Mouse (Mus musculus) hindbrain, postnatal 0 days (tissue): ENCODE measurements at regions not wholly inside any gene's neighbourhood (a gene's known extent, or its start where the extent isn't known, plus 50 kb on each side); places are given as distances from the start of the nearest gene placed in this dataset.
"Not testable (repeated sequence)": the region's sequence is repeated elsewhere in the genome, so short reads cannot be mapped to it uniquely, and the experiment has no call there.

ENCODE experiments used
- ATAC-seq: fragments of 200-750 bp; cut with Nextera tagmentation; 2 replicates; pipeline ENCODE4 v1.8.0; 2017; ENCODE audit warnings: mild to moderate bottlenecking, moderate TSS enrichment, moderate library complexity
- DNase-seq: peaks from one replicate; pipeline ENCODE4 v3.0.0-alpha.2; 2015; ENCODE audit warnings: low spot score
- H3K27ac ChIP-seq: fragments of 300-500 bp; sonication (generic); 2 replicates; pipeline ENCODE4 v1.5.1; 2014; ENCODE audit warnings: mild to moderate bottlenecking
- H3K27me3 ChIP-seq: fragments of 300-500 bp; sonication (generic); 2 replicates; pipeline ENCODE4 v1.6.1; 2014; ENCODE audit warnings: low read length, mixed read lengths; ENCODE audit not compliant: insufficient read depth
- H3K36me3 ChIP-seq: fragments of 300-500 bp; sonication (generic); 2 replicates; pipeline ENCODE4 v1.6.1; 2014; ENCODE audit warnings: low read length, mixed read lengths; ENCODE audit not compliant: insufficient read depth
- H3K4me1 ChIP-seq: fragments of 300-500 bp; sonication (generic); 2 replicates; pipeline ENCODE4 v1.6.1; 2014; ENCODE audit warnings: antibody characterized with exemption, low read length, mixed read lengths; ENCODE audit not compliant: insufficient read depth
- H3K4me2 ChIP-seq: fragments of 300-500 bp; sonication (generic); 2 replicates; pipeline ENCODE4 v1.6.1; 2014; ENCODE audit warnings: low read depth, mild to moderate bottlenecking, low read length, moderate library complexity, mixed read lengths
- H3K4me3 ChIP-seq: fragments of 300-500 bp; sonication (generic); 2 replicates; pipeline ENCODE4 v1.5.1; 2014; ENCODE audit warnings: low read length
- H3K9ac ChIP-seq: fragments of 300-500 bp; sonication (generic); replicated peaks from 2 replicates; pipeline ENCODE4 v1.6.1; 2014; ENCODE audit warnings: mild to moderate bottlenecking, low read length, moderate library complexity, mixed read lengths
- H3K9me3 ChIP-seq: fragments of 300-500 bp; sonication (generic); 2 replicates; pipeline ENCODE4 v1.6.1; 2016; ENCODE audit warnings: low read length, mixed read lengths
- CTCF ChIP-seq: IDR thresholded peaks from 2 replicates; pipeline ENCODE4 v1.5.1; 2016; ENCODE audit warnings: antibody characterized with exemption, control low read depth, low read depth
- WGBS: fragments of 180-500 bp; shearing (Covaris S2); extraction: QIAGEN DNeasy Blood & Tissue Kit; methylation state at CpG from one replicate; pipeline ENCODE4 v1.1.7; 2014; 5-methylcytosine and 5-hydroxymethylcytosine counted together

- Histone ChIP-seq H3K27ac (peak overlapping the region; percentile 45; the same call in 1 of the 2 replicates), H3K4me3 (no peak overlapping the region), H3K36me3 (no peaks in the 10 kb centered on the region), H3K9ac (no peak overlapping the region), H3K9me3 (no peaks in the 10 kb centered on the region), H3K27me3 (no peaks in the 10 kb centered on the region), H3K4me1 (peaks cover 8% of the 10 kb centered on the region; the same call in 1 of the 2 replicates), H3K4me2 (no peak overlapping the region)
- peak; percentile 44 for TF ChIP-seq CTCF
- peak; percentile 96 for ATAC-seq
- DNase-seq = peak; percentile 80
- WGBS = 11% methylated on average over 3 of the region's 3 CpGs
These were observed 339.4 kb downstream of the Tm4sf1 start for GRCm38 (mm10) chr3:56962248-56963013.

GRCm38 (mm10) chr3:56956978-56957377 is 344.8 kb downstream of the Tm4sf1 start:
- Histone ChIP-seq H3K9ac (no peak overlapping the region), H3K36me3 (no peaks in the 10 kb centered on the region), H3K27ac (no peak overlapping the region), H3K27me3 (no peaks in the 10 kb centered on the region), H3K4me2 (no peak overlapping the region), H3K9me3 (no peaks in the 10 kb centered on the region), H3K4me3 (no peak overlapping the region), H3K4me1 (peaks cover 6% of the 10 kb centered on the region; the same call in 1 of the 2 replicates)
- 80% methylated on average over 2 of the region's 2 CpGs for WGBS
- no peak for DNase-seq
- no peak for TF ChIP-seq CTCF
- no peak for ATAC-seq

DNA sequence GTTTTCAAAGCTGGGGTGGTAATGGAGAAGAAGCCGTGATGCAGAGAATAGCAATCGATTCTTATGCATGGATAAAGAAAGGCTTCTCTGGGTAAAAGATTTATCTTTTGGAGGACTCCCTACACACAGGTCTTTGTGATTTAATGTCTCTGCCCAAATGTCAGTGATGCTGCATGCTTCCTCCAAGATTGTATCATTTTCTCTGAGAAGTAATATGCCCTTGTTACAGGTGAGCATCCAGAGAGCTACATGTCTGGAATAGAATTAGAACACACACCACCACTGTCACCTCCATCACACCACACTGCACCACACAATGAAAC is 346.0 kb downstream of the Tm4sf1 start:
- ATAC-seq (no peak), DNase-seq (no peak)
- no peaks in the 10 kb centered on the region for H3K9me3 ChIP-seq
- H3K27me3 ChIP-seq = no peaks in the 10 kb centered on the region
- H3K4me3 ChIP-seq = no peak overlapping the region
- TF ChIP-seq CTCF = no peak
- 20% methylated on average over 2 of the region's 2 CpGs for WGBS
- H3K9ac ChIP-seq = no peak overlapping the region
- H3K4me1 ChIP-seq = 0 out of 2 replicates have a peak, but pooled peaks cover 5% of the 10 kb centered on the region
- H3K4me2 ChIP-seq = no peak overlapping the region
- H3K27ac ChIP-seq = 0 out of 2 replicates have a peak overlapping the region, but pooled peaks have one; percentile 16
- no peaks in the 10 kb centered on the region for H3K36me3 ChIP-seq

DNA sequence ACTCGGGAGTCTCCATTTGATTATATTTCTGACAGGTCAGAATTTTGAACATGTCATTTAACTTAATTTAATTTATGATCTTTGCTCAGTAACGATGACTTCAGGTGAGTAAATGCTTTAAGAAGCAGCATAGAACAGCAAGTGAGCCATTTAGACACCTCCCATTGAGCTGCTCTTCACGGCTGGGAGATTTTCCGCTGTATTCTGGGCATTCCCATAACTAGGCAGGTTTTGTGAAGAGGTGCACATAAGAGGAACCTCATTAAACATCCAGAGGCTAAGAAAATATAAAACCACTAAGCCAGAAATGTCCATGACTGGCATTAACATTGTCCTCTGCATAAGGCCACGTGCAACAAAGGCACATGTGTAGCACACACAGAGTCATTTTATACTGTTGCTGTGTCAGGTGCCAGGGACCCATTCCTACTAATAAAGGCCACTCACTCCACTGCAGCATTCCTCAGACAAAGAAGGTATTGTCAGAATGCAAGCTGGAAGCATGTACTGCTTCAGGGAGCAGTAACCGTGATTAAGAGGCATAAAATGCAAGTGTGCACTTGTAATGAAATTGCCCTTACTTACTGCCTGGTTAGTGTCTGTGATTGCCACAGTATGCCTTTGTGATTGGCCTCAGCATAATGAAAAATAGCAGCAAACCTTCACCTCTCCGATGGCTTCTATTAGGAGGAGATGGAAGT is 346.5 kb downstream of the Tm4sf1 start:
- Histone ChIP-seq H3K27me3 (no peaks in the 10 kb centered on the region), H3K9me3 (no peaks in the 10 kb centered on the region), H3K4me2 (no peak overlapping the region), H3K9ac (no peak overlapping the region), H3K4me3 (no peak overlapping the region), H3K4me1 (0 out of 2 replicates have a peak, but pooled peaks cover 5% of the 10 kb centered on the region), H3K36me3 (no peaks in the 10 kb centered on the region), H3K27ac (0 out of 2 replicates have a peak overlapping the region, but pooled peaks have one; percentile 16)
- DNase-seq (peak; percentile 18), ATAC-seq (peak; percentile 62)
- 23% methylated on average over 7 of the region's 7 CpGs for WGBS
- TF ChIP-seq CTCF = no peak

DNA sequence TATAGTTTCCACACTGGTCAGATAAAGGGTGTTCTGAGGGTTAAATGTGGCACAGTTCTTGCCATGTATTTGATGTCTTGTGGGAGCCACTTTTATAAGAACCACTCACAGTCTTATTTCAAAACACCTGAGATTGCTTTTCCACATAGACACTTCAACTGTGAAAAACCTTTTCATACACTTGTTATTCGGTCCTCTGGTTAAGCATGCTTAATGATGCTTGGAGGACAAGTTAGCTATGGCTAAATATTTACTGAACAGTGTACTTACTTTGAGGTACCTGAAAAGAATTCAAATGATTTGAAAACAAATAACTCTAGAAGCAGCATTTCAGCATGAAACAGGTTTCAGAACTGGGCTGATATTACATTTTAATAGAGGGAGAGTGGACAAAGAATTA is 359.2 kb downstream of the Tm4sf1 start:
- H3K27me3 ChIP-seq, H3K36me3 ChIP-seq, H3K27ac ChIP-seq, H3K4me2 ChIP-seq, ATAC-seq, DNase-seq, H3K4me1 ChIP-seq, H3K4me3 ChIP-seq, H3K9me3 ChIP-seq, H3K9ac ChIP-seq: not testable (repeated sequence)
- no CpG with 5 or more reads among the region's 1 CpGs for WGBS

DNA sequence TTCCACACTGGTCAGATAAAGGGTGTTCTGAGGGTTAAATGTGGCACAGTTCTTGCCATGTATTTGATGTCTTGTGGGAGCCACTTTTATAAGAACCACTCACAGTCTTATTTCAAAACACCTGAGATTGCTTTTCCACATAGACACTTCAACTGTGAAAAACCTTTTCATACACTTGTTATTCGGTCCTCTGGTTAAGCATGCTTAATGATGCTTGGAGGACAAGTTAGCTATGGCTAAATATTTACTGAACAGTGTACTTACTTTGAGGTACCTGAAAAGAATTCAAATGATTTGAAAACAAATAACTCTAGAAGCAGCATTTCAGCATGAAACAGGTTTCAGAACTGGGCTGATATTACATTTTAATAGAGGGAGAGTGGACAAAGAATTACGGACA is 372.8 kb downstream of the Tm4sf1 start:
- not testable (repeated sequence) for H3K27ac ChIP-seq, ATAC-seq, H3K9me3 ChIP-seq, H3K36me3 ChIP-seq, H3K27me3 ChIP-seq, DNase-seq, H3K9ac ChIP-seq, H3K4me2 ChIP-seq, H3K4me1 ChIP-seq, H3K4me3 ChIP-seq
- WGBS = 67% methylated on average over 1 of the region's 2 CpGs

- H3K27ac ChIP-seq = no peak overlapping the region
- no peaks in the 10 kb centered on the region for H3K36me3 ChIP-seq
- H3K9me3 ChIP-seq = no peaks in the 10 kb centered on the region
- no peak for ATAC-seq
- 86% methylated on average over 2 of the region's 2 CpGs for WGBS
- H3K4me2 ChIP-seq = no peak overlapping the region
- H3K4me3 ChIP-seq = no peak overlapping the region
- H3K27me3 ChIP-seq = no peaks in the 10 kb centered on the region
- no peak for DNase-seq
- no peaks in the 10 kb centered on the region for H3K4me1 ChIP-seq
- no peak overlapping the region for H3K9ac ChIP-seq
- no peak for TF ChIP-seq CTCF
These were observed 403.3 kb downstream of the Tm4sf1 start for GRCm38 (mm10) chr3:56898491-56898890.
